Mouse (Mus musculus) thymus, postnatal 4 days (tissue): ENCODE data around the gene Zfp3.
A peak's percentile ranks its signal among the peaks of the same experiment; 100 is the strongest.
"Not testable (repeated sequence)": the region's sequence is repeated elsewhere in the genome, so short reads cannot be mapped to it uniquely, and the experiment has no call there.

Experiments used
- DNase-seq: peaks from one replicate; pipeline ENCODE4 v3.0.0; 2021

Gene Zfp3

DNA sequence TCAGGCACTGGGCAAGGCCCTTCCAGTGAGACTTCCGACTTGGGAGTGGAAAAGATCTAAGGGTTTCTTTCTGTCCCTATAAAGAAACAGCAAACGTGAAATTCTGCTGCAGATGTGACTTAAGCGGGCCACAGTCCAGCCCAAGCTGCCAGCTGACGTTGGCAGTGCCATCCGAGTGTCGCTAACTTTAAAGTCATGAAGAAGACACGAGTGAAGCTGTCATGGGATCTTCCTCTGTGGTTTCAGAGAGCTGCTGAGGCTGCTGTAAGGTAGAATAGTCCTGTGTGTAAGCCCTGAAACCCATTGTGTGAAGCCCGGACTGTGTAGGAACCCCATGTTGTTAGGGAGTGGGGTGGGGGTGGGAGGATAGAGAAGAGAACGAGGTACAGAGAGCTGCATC, 1.4 kb upstream of the Zfp3 start:
- no peak for DNase-seq

- no peak for DNase-seq
Measured at GRCm38 (mm10) chr11:70763582-70763935, 450 bp upstream of the Zfp3 start.

DNA sequence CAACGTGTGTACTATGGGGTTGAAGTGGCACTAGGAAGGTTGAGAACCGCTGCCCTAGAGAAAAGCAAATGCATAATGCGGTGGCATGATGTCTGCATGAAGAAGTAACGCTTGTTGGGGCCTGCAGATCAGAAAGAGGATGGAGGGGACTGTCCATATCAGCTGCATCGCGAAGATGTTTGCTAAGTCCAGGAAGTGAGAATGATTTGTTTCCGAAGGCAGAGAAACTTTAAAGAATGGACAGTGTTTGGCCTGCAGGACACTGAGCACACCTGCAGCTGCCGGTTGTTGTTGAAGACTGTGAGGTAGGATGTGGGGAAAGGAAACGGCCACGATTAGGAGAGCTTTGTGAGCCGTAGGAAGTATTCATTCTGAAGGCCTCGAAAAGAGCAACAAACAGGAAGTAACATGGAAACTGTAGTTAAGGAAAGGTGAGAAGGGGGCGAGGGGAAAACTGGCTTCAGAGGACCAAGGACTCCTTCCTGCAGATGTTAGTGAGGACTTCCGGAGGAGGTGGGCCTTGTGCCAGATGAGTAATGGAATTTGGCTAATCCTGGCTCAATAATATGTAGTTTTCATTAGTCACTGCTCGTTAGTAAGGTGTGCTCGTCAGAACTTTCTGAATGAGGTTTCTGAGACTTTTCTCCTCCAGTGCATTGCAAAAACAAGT, 1.9 kb downstream of the Zfp3 start:
- no peak for DNase-seq

- no peak for DNase-seq
Measured at GRCm38 (mm10) chr11:70770804-70771203, 6.8 kb downstream of the Zfp3 start.

DNA sequence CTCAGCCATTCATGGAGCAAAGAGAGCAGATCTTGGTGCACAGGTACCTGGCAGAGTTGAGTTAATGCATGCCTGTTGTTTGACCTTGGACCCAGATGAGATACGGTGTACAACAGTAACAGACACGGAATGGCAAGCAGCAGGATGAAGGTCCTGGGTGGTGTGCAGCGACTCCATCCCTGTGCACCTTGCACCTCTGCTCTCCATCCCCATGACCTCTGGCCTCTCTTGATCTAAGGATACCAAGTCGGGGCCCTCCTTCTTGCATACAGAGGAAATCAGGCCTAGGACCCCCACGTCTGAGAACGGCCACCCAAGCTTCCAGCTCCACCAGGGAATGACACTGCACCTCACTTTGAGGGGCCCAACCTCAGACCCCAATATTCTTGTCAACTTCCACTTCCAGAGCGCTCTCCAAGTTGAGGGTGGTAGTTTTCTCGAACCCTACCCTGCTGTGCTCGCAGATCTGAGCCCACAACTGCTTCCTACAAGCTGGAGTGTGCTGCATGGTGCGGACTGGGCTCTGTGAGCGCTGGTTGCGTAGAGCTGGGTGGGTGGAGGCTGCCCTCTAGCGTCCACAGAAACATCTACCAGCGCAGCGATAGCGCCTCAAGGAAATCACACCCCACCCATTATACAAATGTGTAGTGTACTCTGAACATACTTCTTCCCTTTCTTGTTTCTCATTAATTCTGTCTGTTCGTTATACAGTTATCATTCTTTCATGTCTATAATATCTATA, 13.0 kb downstream of the Zfp3 start:
- peak; percentile 85 for DNase-seq

DNA sequence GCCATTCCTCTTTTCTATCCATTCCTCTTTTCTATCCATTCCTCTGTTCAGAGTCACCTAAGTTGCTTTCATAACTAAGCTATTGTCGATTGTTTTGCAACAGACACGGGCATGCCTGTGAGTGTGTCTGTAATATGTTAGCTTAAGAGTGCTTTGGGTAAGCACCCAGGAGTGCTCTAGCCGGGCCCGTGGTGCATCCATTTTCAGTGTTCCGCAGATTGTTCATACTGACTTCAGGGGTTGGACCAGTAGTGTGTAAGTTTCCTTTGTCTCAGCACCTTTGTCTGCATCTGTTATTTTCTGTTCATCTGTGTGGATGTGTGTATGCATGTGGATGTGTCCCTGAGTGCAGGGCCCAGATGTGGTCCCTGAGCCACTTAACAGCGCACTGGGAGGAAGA, 13.6 kb downstream of the Zfp3 start:
- DNase-seq: no peak

DNA sequence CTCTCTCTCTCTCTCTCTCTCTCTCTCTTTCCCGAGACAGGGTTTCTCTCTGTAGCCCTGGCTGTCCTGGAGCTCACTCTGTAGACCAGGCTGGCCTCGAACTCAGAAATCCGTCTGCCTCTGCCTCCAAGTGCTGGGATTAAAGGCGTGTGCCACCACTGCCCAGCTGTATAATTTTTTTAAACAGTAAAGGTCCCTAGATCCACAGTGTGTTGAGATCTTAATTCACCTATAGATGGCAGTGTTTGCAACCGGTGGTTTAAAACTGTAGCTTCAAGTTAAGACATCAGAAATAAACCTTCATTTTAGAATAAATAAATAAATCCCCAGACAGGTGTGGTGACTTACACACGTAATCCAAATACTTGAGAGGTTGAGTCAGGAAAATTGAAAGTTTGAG, 14.0 kb downstream of the Zfp3 start:
- DNase-seq: not testable (repeated sequence)

GRCm38 (mm10) chr11:70785908-70786307, 21.9 kb downstream of the Zfp3 start:
- DNase-seq: no peak

- no peak for DNase-seq
Measured at GRCm38 (mm10) chr11:70787052-70787451, 23.0 kb downstream of the Zfp3 start.

DNA sequence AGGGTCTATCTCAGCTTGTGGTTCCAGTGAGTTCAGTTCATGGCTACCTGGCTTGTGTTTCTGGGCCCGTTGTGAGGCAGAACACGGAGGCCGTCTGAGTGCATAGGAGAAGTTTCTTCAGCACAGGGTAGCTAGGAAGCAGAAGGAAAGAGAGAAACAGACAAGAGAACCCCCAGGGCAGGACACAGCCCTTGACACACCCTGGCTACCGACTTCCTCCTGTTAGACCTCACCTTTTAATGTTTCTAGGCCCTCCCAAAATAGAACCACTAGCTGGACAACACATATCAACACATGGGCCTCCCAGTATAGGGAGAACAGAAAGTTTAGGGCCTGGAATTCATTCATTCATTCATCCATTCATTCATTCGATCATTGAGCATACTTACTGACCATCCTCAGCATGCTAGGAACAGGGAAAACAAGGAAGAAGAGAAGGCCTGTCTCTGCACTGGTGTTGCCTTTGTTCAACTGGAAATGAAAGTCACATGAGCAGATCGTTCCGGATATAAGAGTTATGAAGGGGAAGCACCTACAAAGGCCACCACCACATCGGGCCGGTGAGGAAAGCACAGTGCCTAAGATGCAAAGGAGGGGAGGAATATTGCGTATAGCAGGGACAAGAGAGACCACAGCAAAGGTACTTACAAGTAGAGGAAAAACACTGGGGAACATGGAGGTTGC, 25.1 kb downstream of the Zfp3 start:
- DNase-seq: no peak

DNA sequence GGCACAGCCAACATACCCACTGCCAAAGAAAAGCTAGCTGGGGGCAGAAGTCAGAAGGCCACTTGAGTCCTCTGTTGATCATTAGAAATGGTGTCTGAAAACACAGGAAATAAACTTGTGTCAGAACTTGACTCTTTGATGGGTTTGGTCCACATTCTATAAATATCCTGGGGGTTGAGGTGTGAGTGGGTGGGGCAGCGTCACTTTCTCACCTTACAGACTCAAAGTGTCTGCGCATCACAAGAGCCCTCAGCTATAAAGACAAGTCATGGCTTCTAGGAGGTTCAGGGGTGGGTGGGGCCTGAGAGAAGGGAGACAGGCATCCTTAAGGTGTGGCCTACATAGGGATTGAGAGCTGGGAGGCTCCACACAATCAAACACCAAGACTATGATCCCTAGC, 26.4 kb downstream of the Zfp3 start:
- no peak for DNase-seq

- DNase-seq: no peak
Measured at GRCm38 (mm10) chr11:70790874-70791551, 27.0 kb downstream of the Zfp3 start.

DNA sequence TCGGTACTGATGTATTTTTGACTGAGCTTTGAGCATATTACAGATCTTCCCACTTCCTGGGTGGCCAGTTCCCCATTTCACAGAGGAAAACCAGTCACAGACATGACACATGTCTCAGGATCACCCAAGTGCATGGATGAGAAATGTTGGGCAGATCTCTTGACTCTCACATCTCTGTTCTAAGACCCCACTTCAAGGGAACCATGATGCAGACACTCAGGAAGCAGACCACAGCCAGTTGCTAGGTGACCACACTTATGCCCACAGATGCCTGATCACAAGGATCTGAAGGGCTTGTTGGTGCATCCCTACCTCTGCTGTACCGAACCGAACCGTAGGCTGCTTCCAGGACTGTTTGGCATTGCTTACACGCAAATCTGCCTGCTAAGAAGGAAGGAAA, 27.7 kb downstream of the Zfp3 start:
- DNase-seq: no peak

GRCm38 (mm10) chr11:70792409-70792808, 28.4 kb downstream of the Zfp3 start:
- no peak for DNase-seq

GRCm38 (mm10) chr11:70802208-70802864, 38.3 kb downstream of the Zfp3 start:
- peak; percentile 38 for DNase-seq

GRCm38 (mm10) chr11:70802865-70803261, 38.9 kb downstream of the Zfp3 start:
- no peak for DNase-seq

DNA sequence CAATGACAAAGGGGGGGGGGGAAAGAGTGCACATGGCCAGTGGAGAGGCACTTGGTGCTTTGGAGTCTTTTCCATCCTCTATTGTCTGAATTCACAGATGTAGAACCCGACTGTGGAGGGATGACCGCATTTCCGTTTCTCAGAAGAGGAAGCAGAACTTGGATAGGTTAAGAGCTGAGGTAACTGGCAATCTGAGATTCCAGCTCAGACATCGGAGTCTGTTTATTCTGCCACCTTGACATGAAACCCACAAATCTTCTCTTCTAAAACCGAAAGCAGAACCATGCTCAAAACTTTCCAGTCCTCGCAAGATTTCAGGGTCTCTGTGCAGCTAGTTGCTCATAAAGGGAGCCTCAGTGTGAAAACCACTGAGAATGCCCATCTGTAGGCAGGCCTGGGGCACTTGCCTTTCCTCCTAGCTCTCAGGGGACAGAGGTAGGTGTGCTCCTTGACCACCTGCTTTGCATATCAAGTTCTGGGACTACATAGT, 39.7 kb downstream of the Zfp3 start:
- DNase-seq: no peak

- DNase-seq: no peak
Measured at GRCm38 (mm10) chr11:70804395-70804794, 40.4 kb downstream of the Zfp3 start.

DNA sequence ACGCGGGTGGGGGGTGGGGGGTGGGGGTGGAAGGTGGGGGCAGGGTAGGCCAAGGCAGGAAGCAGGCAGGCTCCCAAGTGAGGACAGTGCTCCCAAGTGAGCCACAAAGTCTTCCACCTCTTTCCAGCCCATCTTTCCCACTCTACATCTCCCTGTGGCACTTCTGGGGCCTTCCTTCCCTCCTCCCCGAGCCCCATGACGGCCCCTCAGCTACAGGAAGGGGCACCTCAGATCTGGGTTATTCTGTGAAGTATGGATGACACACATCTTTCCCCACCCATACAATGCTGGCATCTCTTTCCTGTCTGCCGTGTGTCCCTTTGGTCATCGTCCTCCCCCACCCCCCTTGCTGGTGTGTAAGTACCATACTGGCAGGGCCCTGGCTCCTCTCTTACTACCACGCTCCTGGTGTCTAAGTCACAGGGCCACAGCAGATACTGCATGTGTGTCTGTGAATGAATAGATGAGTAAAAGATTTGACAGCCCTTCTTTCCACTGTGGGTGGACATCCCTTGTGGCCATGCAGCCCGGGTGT, 41.7 kb downstream of the Zfp3 start:
- peak; percentile 27 for DNase-seq

DNA sequence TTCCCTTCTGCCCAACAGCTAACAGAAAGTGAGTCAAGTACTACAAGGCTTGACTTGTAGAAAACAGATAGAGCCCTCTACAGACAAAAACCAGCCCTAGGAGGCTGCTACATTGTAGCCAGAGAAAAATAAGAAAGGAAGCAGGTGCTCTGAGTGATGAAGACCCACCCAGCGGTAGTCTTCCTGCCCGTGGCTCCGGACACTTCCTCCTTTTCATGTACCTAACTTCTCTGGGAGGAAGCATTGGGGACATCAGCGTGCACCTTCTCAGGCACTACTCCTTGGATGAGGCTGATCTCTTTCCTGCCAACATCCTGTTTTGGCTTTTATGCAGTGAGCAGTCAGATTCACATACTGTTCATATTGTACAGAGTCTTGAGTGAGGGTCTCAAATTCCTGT, 42.7 kb downstream of the Zfp3 start:
- no peak for DNase-seq

- no peak for DNase-seq
Measured at GRCm38 (mm10) chr11:70807630-70808029, 43.6 kb downstream of the Zfp3 start.

DNA sequence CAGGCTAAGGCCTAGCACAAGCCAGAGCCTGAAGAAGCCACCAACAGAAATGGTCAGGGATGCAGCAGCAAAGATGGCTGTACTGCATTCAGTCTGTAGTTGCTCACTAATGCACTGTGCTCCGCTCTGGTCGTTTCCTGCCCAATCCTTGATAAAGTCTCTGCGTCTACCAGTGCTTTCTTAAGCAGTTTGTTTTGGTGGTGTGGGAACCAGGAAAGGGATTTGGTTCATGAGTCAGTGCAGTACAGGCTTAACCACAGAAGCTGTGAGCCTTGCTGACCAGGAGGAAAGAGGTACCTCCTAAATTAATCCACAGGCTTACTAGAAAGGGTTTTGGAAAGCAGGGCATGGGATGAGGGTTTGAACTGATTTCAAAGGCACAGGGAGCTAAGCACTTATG, 44.1 kb downstream of the Zfp3 start:
- DNase-seq: no peak

- DNase-seq: no peak
Measured at GRCm38 (mm10) chr11:70809011-70809410, 45.0 kb downstream of the Zfp3 start.
